Mouse (Mus musculus) kidney, postnatal 0 days (tissue): ENCODE measurements around the gene Ift81. TPM values are rescaled to one million over a fixed set of nuclear protein-coding genes. Genes with fewer than 3 reads are reported as not detected.

ENCODE experiments used
- ATAC-seq: fragments of 200-750 bp; cut with Nextera tagmentation; replicated peaks from 2 replicates; pipeline ENCODE4 v1.8.0; 2017; ENCODE audit warnings: low read depth, moderate number of reproducible peaks, moderate TSS enrichment, moderate library complexity; ENCODE audit not compliant: low FRiP score
- DNase-seq: peaks from one replicate; pipeline ENCODE4 v3.0.0-alpha.2; 2016; ENCODE audit warnings: low spot score
- H3K27ac ChIP-seq: fragments of 300-500 bp; sonication (generic); 2 replicates; pipeline ENCODE4 v1.5.1; 2014; ENCODE audit warnings: mild to moderate bottlenecking
- H3K27me3 ChIP-seq: fragments of 300-500 bp; sonication (generic); 2 replicates; pipeline ENCODE4 v1.6.1; 2014; ENCODE audit warnings: low read length, mixed read lengths; ENCODE audit not compliant: insufficient read depth
- H3K36me3 ChIP-seq: fragments of 300-500 bp; sonication (generic); 2 replicates; pipeline ENCODE4 v1.6.1; 2014; ENCODE audit warnings: low read length, mixed read lengths; ENCODE audit not compliant: insufficient read depth
- H3K4me1 ChIP-seq: fragments of 300-500 bp; sonication (generic); replicated peaks from 2 replicates; pipeline ENCODE4 v1.6.1; 2014; ENCODE audit warnings: antibody characterized with exemption, low read length, mixed read lengths; ENCODE audit not compliant: insufficient read depth
- H3K4me2 ChIP-seq: fragments of 300-500 bp; sonication (generic); 2 replicates; pipeline ENCODE4 v1.6.1; 2014; ENCODE audit warnings: mild to moderate bottlenecking, low read length, moderate library complexity, mixed read lengths
- H3K4me3 ChIP-seq: fragments of 300-500 bp; sonication (generic); replicated peaks from 2 replicates; pipeline ENCODE4 v1.5.1; 2014; ENCODE audit warnings: low read depth, low read length
- H3K9ac ChIP-seq: fragments of 300-500 bp; sonication (generic); 2 replicates; pipeline ENCODE4 v1.6.1; 2014; ENCODE audit warnings: low read depth, low read length
- H3K9me3 ChIP-seq: fragments of 300-500 bp; sonication (generic); replicated peaks from 2 replicates; pipeline ENCODE4 v1.6.1; 2016; ENCODE audit warnings: low read length, inconsistent platforms, mixed read lengths
- CTCF ChIP-seq: IDR thresholded peaks from 2 replicates; pipeline ENCODE4 v1.5.1; 2016; ENCODE audit warnings: antibody characterized with exemption, low read depth, mild to moderate bottlenecking, moderate library complexity
- WGBS: fragments of 180-500 bp; shearing (Covaris S2); extraction: QIAGEN DNeasy Blood & Tissue Kit; methylation state at CpG from one replicate; pipeline ENCODE4 v1.1.7; 2014; 5-methylcytosine and 5-hydroxymethylcytosine counted together
- polyA plus RNA-seq: library from polyadenylated mRNA; unstranded; fragments of >200 nt; fragmentation: Nextera tagmentation; extraction: Ambion mirVana; gene quantifications from 2 replicates; pipeline ENCODE4 v1.2.1, GENCODE M21; 2015

The Ift81 gene
- polyA plus RNA-seq, 1 experiment from 2014 or later = 39.1 TPM

GRCm38 (mm10) chr5:122529913-122530604 is 84.3 kb downstream of the Ift81 start:
- ATAC-seq (no peak), DNase-seq (no peak)
- no peak overlapping the region for H3K4me3 ChIP-seq
- peaks cover 40% of the 10 kb centered on the region for H3K4me1 ChIP-seq
- TF ChIP-seq CTCF = no peak
- no peaks in the 10 kb centered on the region for H3K27me3 ChIP-seq
- WGBS = 33% methylated on average over 9 of the region's 9 CpGs
- H3K4me2 ChIP-seq = no peak overlapping the region
- H3K36me3 ChIP-seq = no peaks in the 10 kb centered on the region
- H3K27ac ChIP-seq = peak overlapping the region; percentile 82; the same call in 1 of the 2 replicates
- no peak overlapping the region for H3K9ac ChIP-seq
- no peaks in the 10 kb centered on the region for H3K9me3 ChIP-seq

- no peak; the same call in 1 of the 2 replicates for ATAC-seq
- H3K9ac ChIP-seq = no peak overlapping the region
- no peaks in the 10 kb centered on the region for H3K36me3 ChIP-seq
- H3K4me1 ChIP-seq = peaks cover 40% of the 10 kb centered on the region
- no peaks in the 10 kb centered on the region for H3K27me3 ChIP-seq
- no peaks in the 10 kb centered on the region for H3K9me3 ChIP-seq
- H3K4me2 ChIP-seq = no peak overlapping the region
- no peak for TF ChIP-seq CTCF
- H3K27ac ChIP-seq = peak overlapping the region; percentile 82
- H3K4me3 ChIP-seq = no peak overlapping the region
- DNase-seq = peak; percentile 75
- WGBS = 24% methylated on average over 3 of the region's 3 CpGs
Observed at GRCm38 (mm10) chr5:122529316-122529715, 85.0 kb downstream of the Ift81 start.

- no peak for ATAC-seq
- H3K4me2 ChIP-seq = no peak overlapping the region
Observed at GRCm38 (mm10) chr5:122528591-122528990, 85.7 kb downstream of the Ift81 start.

GRCm38 (mm10) chr5:122527761-122528160 is 86.6 kb downstream of the Ift81 start:
- TF ChIP-seq CTCF = no peak
- no peaks in the 10 kb centered on the region for H3K27me3 ChIP-seq
- no peak overlapping the region for H3K9ac ChIP-seq
- no peaks in the 10 kb centered on the region for H3K36me3 ChIP-seq
- H3K4me2 ChIP-seq = no peak overlapping the region
- no peak for DNase-seq
- peaks cover 40% of the 10 kb centered on the region for H3K4me1 ChIP-seq
- no peak overlapping the region for H3K4me3 ChIP-seq
- WGBS = 29% methylated on average over 11 of the region's 11 CpGs
- ATAC-seq = no peak
- H3K27ac ChIP-seq = peak overlapping the region; percentile 82
- H3K9me3 ChIP-seq = no peaks in the 10 kb centered on the region

More at GRCm38 (mm10) chr5:122528591-122528990, 85.7 kb downstream of the Ift81 start:
- WGBS = 52% methylated on average over 3 of the region's 3 CpGs
- Histone ChIP-seq H3K27me3 (no peaks in the 10 kb centered on the region), H3K4me1 (peaks cover 40% of the 10 kb centered on the region), H3K36me3 (no peaks in the 10 kb centered on the region), H3K9me3 (no peaks in the 10 kb centered on the region), H3K4me3 (no peak overlapping the region), H3K9ac (0 out of 2 replicates have a peak overlapping the region, but pooled peaks have one; percentile 9), H3K27ac (peak overlapping the region; percentile 82)
- DNase-seq = no peak
- no peak for TF ChIP-seq CTCF

- H3K4me2 ChIP-seq = no peak overlapping the region
- H3K27ac ChIP-seq = peak overlapping the region; percentile 82
- TF ChIP-seq CTCF = no peak
- H3K27me3 ChIP-seq = no peaks in the 10 kb centered on the region
- no peaks in the 10 kb centered on the region for H3K36me3 ChIP-seq
- peaks cover 40% of the 10 kb centered on the region for H3K4me1 ChIP-seq
- DNase-seq = no peak
- no peaks in the 10 kb centered on the region for H3K9me3 ChIP-seq
- no peak overlapping the region for H3K4me3 ChIP-seq
- ATAC-seq = peak; percentile 66
- H3K9ac ChIP-seq = 0 out of 2 replicates have a peak overlapping the region, but pooled peaks have one; percentile 5
- 36% methylated on average over 15 of the region's 15 CpGs for WGBS
Observed at GRCm38 (mm10) chr5:122526878-122527730, 87.2 kb downstream of the Ift81 start.

GRCm38 (mm10) chr5:122526405-122526804 is 87.9 kb downstream of the Ift81 start:
- Histone ChIP-seq H3K4me3 (no peak overlapping the region), H3K4me2 (no peak overlapping the region), H3K36me3 (no peaks in the 10 kb centered on the region), H3K27ac (peak overlapping the region; percentile 82), H3K9ac (no peak overlapping the region), H3K27me3 (no peaks in the 10 kb centered on the region), H3K9me3 (no peaks in the 10 kb centered on the region), H3K4me1 (peaks cover 40% of the 10 kb centered on the region)
- 91% methylated on average over 9 of the region's 9 CpGs for WGBS
- no peak for DNase-seq
- no peak for ATAC-seq
- TF ChIP-seq CTCF = no peak
